Mouse (Mus musculus): ENCODE data around the gene Mcu. TPM values are rescaled to one million over a fixed set of nuclear protein-coding genes. Genes with fewer than 3 reads are reported as not detected.

The Mcu gene
- total RNA-seq, 2 experiments from 2014 or later, result 21.8 to 24.0 TPM

GRCm38 (mm10) chr10:59503433-59504210 lies 112.9 kb downstream of the Mcu start:
- intact Hi-C loops (cut with DNase I), result no loop called here
- peak; percentile 50 to 57 for DNase-seq

GRCm38 (mm10) chr10:59502381-59502780 lies 114.1 kb downstream of the Mcu start:
- intact Hi-C loops (cut with DNase I), result no loop called here
- no peak for DNase-seq

GRCm38 (mm10) chr10:59501761-59502160 lies 114.7 kb downstream of the Mcu start:
- no peak for DNase-seq
- intact Hi-C loops (cut with DNase I), result no loop called here

- intact Hi-C loops (cut with DNase I), result no loop called here
- DNase-seq, result no peak
Observed at GRCm38 (mm10) chr10:59500225-59500624, 116.3 kb downstream of the Mcu start.

- intact Hi-C loops (cut with DNase I), result no loop called here
- no peak for DNase-seq
Observed at GRCm38 (mm10) chr10:59497019-59497418, 119.5 kb downstream of the Mcu start.

GRCm38 (mm10) chr10:59494917-59495316 lies 121.6 kb downstream of the Mcu start:
- intact Hi-C loops (cut with DNase I), result loop anchor here (5.0 kb wide), 2 partner anchors 122 to 207 kb away; partner anchors contain the start of genes Gm10322, Mcu and Micu1
- no peak for DNase-seq

- DNase-seq, result peak; percentile 18 to 20
Observed at GRCm38 (mm10) chr10:59494044-59494443, 122.4 kb downstream of the Mcu start.

GRCm38 (mm10) chr10:59490920-59491319 lies 125.6 kb downstream of the Mcu start:
- DNase-seq, result no peak
- intact Hi-C loops (cut with DNase I), result loop anchor here (1.0 to 5.0 kb wide), 4 partner anchors 126 to 374 kb away; partner anchors contain the start of genes Gm10322, Mcu and Micu1

More at GRCm38 (mm10) chr10:59494044-59494443, 122.4 kb downstream of the Mcu start:
- intact Hi-C loops (cut with DNase I), result loop anchor here (5.0 kb wide), 2 partner anchors 123 to 208 kb away; partner anchors contain the start of genes Gm10322, Mcu and Micu1

- intact Hi-C loops (cut with DNase I), result no loop called here
- DNase-seq, result no peak
Observed at GRCm38 (mm10) chr10:59489411-59489810, 127.1 kb downstream of the Mcu start.

- intact Hi-C loops (cut with DNase I), result no loop called here
- DNase-seq, result no peak
Observed at GRCm38 (mm10) chr10:59487351-59487750, 129.1 kb downstream of the Mcu start.

GRCm38 (mm10) chr10:59484318-59484717 lies 132.2 kb downstream of the Mcu start:
- intact Hi-C loops (cut with DNase I), result no loop called here

GRCm38 (mm10) chr10:59481381-59481780 lies 135.1 kb downstream of the Mcu start:
- no peak for DNase-seq
- intact Hi-C loops (cut with DNase I), result no loop called here

More at GRCm38 (mm10) chr10:59484318-59484717, 132.2 kb downstream of the Mcu start:
- DNase-seq, result no peak

- peak; percentile 54 to 66 for DNase-seq
- intact Hi-C loops (cut with DNase I), result no loop called here
Observed at GRCm38 (mm10) chr10:59470451-59470850, 146.0 kb downstream of the Mcu start.

- intact Hi-C loops (cut with DNase I), result no loop called here
Observed at GRCm38 (mm10) chr10:59467297-59467696, 149.2 kb downstream of the Mcu start.

GRCm38 (mm10) chr10:59466626-59467025 lies 149.9 kb downstream of the Mcu start:
- DNase-seq, result no peak
- intact Hi-C loops (cut with DNase I), result no loop called here

More at GRCm38 (mm10) chr10:59467297-59467696, 149.2 kb downstream of the Mcu start:
- no peak for DNase-seq

GRCm38 (mm10) chr10:59465546-59465945 lies 150.9 kb downstream of the Mcu start:
- intact Hi-C loops (cut with DNase I), result no loop called here
- DNase-seq, result no peak

- DNase-seq, result no peak
- intact Hi-C loops (cut with DNase I), result no loop called here
Observed at GRCm38 (mm10) chr10:59462307-59462706, 154.2 kb downstream of the Mcu start.

GRCm38 (mm10) chr10:59459767-59460166 lies 156.7 kb downstream of the Mcu start:
- intact Hi-C loops (cut with DNase I), result no loop called here
- no peak for DNase-seq

- intact Hi-C loops (cut with DNase I), result loop anchor here (5.0 kb wide), 3 partner anchors 163 to 413 kb away; partner anchors contain the start of genes Gm10322 and Mcu
- DNase-seq, result no peak
Observed at GRCm38 (mm10) chr10:59454631-59455030, 161.9 kb downstream of the Mcu start.

- intact Hi-C loops (cut with DNase I), result loop anchor here (5.0 kb wide), 3 partner anchors 165 to 415 kb away; partner anchors contain the start of genes Gm10322 and Mcu
- no peak for DNase-seq
Observed at GRCm38 (mm10) chr10:59451839-59452238, 164.7 kb downstream of the Mcu start.

GRCm38 (mm10) chr10:59447546-59447945 lies 168.9 kb downstream of the Mcu start:
- DNase-seq, result no peak
- intact Hi-C loops (cut with DNase I), result no loop called here

GRCm38 (mm10) chr10:59446911-59447437 lies 169.5 kb downstream of the Mcu start:
- no peak for DNase-seq
- intact Hi-C loops (cut with DNase I), result no loop called here

Data from heart, postnatal 36 days (tissue).